Mouse (Mus musculus): ENCODE data around the gene Map1lc3b.

DNA sequence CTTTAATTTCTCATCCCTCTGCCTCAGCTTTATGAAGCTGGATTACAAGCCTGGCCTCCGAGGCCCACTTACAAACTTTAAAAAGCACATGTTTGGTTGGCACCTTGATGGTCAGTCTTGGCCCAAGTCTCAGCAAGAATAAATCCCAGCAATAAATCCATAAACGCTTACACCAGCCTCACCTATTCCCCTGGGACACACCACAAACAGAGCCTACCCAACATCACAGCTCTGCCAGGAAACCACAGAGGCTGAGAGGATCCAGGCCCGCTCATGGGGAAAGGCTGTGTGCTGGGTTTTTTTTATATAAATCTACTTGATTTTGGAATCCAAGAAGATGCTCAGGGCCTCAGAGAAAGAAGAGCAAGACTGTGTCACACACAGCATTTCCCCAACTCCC is 14.5 kb upstream of the Map1lc3b start:
- TF ChIP-seq POLR2A (IDR thresholded peaks at IDR 0.05; ENCODE audit: insufficient read length, low read depth) = no peak
- TF ChIP-seq POLR2AphosphoS2 (IDR thresholded peaks at IDR 0.05; ENCODE audit: insufficient read length, low read depth) = no peak
- TF ChIP-seq USF1 (IDR thresholded peaks at IDR 0.05; ENCODE audit: low read depth) = no peak
- no peak for TF ChIP-seq MAX (IDR thresholded peaks at IDR 0.05; ENCODE audit: low read depth)
- TF ChIP-seq MYOG (IDR thresholded peaks at IDR 0.05; ENCODE audit: control insufficient read depth in 1 of 3, insufficient read depth in 1 of 3, insufficient read length in 2 of 3, low read depth in 2 of 3) = no peak
- no peak for TF ChIP-seq CEBPB (IDR thresholded peaks at IDR 0.05; ENCODE audit: insufficient read depth, poor library complexity, severe bottlenecking)
- TF ChIP-seq MYOD1 (IDR thresholded peaks at IDR 0.05; ENCODE audit: control insufficient read depth in 1 of 3, insufficient read length in 2 of 3, low read depth in 2 of 3) = no peak
- TF ChIP-seq TCF12 (IDR thresholded peaks at IDR 0.05; ENCODE audit: insufficient read depth, poor library complexity, severe bottlenecking) = no peak
